Mouse (Mus musculus) macrophage (primary cell): ENCODE measurements around the gene Oas1h. TPM values are rescaled to one million over a fixed set of nuclear protein-coding genes. Genes with fewer than 3 reads are reported as not detected.

Source experiments
- H3K27ac ChIP-seq: fragments of 350-480 bp; formaldehyde crosslinking; 2 replicates; pipeline ENCODE4 v1.9.0; 2021
- H3K36me3 ChIP-seq: fragments of 350-480 bp; formaldehyde crosslinking; 2 replicates; pipeline ENCODE4 v1.9.0; 2021; ENCODE audit errors: inconsistent target
- H3K4me3 ChIP-seq: fragments of 350-480 bp; formaldehyde crosslinking; 2 replicates; pipeline ENCODE4 v1.9.0; 2021; ENCODE audit errors: inconsistent target
- H3K79me2 ChIP-seq: fragments of 350-480 bp; formaldehyde crosslinking; 2 replicates; pipeline ENCODE4 v1.9.0; 2021; ENCODE audit errors: inconsistent target
- WGBS: methylation state at CpG from one replicate; pipeline ENCODE4 v1.1.7; 2026; ENCODE audit warnings: inconsistent platforms; ENCODE audit not compliant: missing documents; 5-methylcytosine and 5-hydroxymethylcytosine counted together
- polyA plus RNA-seq: library from polyadenylated mRNA; stranded (reverse); fragments of 250-400 nt; gene quantifications from 3 replicates; pipeline ENCODE4 v1.2.4, GENCODE M21; 2018; ENCODE audit warnings: inconsistent platforms
- total RNA-seq, 78 experiments: library from RNA; depleted of rRNA; stranded (reverse); fragments of 250-400 nt; gene quantifications; 1 replicate in 9 of 78; 2 replicates in 24 of 78; 3 replicates in 43 of 78; 4 replicates in 2 of 78; pipeline ENCODE4 v1.2.4; 2018; ENCODE audit warnings: inconsistent platforms in 56 of 78

The Oas1h gene
- total RNA-seq (2018; cell fraction: chromatin; rRNA removed), result not detected
- total RNA-seq (2018; cell fraction: cytosol; rRNA removed), result not detected
- not detected for total RNA-seq (2018; cell fraction: nucleus; rRNA removed)
- not detected in 3 replicates for polyA plus RNA-seq

GRCm38 (mm10) chr5:120861121-120861520 lies at the start of gene Oas1h:
Oas1h (plus strand) TSS chr5:120861421.
- WGBS, result 65% methylated on average over 4 of the region's 4 CpGs
- no peaks in the 10 kb centered on the region for H3K79me2 ChIP-seq

GRCm38 (mm10) chr5:120811951-120812819 lies 49.0 kb upstream of the Oas1h start, which contains the start of gene Oas1c:
Oas1c (minus strand) TSS chr5:120812514.
- H3K79me2 ChIP-seq, result peaks cover 33% of the 10 kb centered on the region
- H3K36me3 ChIP-seq, result peaks cover 28% of the 10 kb centered on the region
- peak within 1 kb of the TSS; percentile 85 for H3K4me3 ChIP-seq
- whole genome bisulfite sequencing, result 2% methylated on average over 18 of the region's 18 CpGs
- H3K27ac ChIP-seq, result peak within 1 kb of the TSS; percentile 56

More at GRCm38 (mm10) chr5:120861121-120861520, at the start of gene Oas1h:
- no peak within 1 kb of the TSS for H3K27ac ChIP-seq
- H3K4me3 ChIP-seq, result no peak within 1 kb of the TSS
- H3K36me3 ChIP-seq, result no peaks in the 10 kb centered on the region

GRCm38 (mm10) chr5:120813023-120813422 lies 48.2 kb upstream of the Oas1h start:
- Histone ChIP-seq H3K79me2 (peaks cover 33% of the 10 kb centered on the region), H3K4me3 (peak overlapping the region; percentile 85), H3K36me3 (peaks cover 36% of the 10 kb centered on the region), H3K27ac (peak overlapping the region; percentile 56)
- 55% methylated on average over 6 of the region's 6 CpGs for WGBS

- no peak overlapping the region for H3K27ac ChIP-seq
- peaks cover 33% of the 10 kb centered on the region for H3K79me2 ChIP-seq
- H3K4me3 ChIP-seq, result no peak overlapping the region
- WGBS, result 73% methylated on average over 3 of the region's 3 CpGs
- peaks cover 65% of the 10 kb centered on the region for H3K36me3 ChIP-seq
Measured at GRCm38 (mm10) chr5:120815949-120816348, 45.3 kb upstream of the Oas1h start.

- H3K79me2 ChIP-seq, result peaks cover 16% of the 10 kb centered on the region
- no peak overlapping the region for H3K4me3 ChIP-seq
- peaks cover 96% of the 10 kb centered on the region for H3K36me3 ChIP-seq
- no peak overlapping the region for H3K27ac ChIP-seq
Measured at GRCm38 (mm10) chr5:120818999-120819398, 42.2 kb upstream of the Oas1h start.

GRCm38 (mm10) chr5:120831031-120831430 lies 30.2 kb upstream of the Oas1h start:
- Histone ChIP-seq H3K36me3 (no peaks in the 10 kb centered on the region), H3K79me2 (no peaks in the 10 kb centered on the region), H3K27ac (no peak overlapping the region), H3K4me3 (no peak overlapping the region)
- 19% methylated on average over 4 of the region's 4 CpGs for WGBS

GRCm38 (mm10) chr5:120833335-120834280 lies 27.6 kb upstream of the Oas1h start:
- 30% methylated on average over 17 of the region's 17 CpGs for WGBS
- Histone ChIP-seq H3K36me3 (no peaks in the 10 kb centered on the region), H3K27ac (no peak overlapping the region), H3K79me2 (no peaks in the 10 kb centered on the region), H3K4me3 (no peak overlapping the region)

- H3K27ac ChIP-seq, result no peak overlapping the region
- WGBS, result 17% methylated on average over 8 of the region's 8 CpGs
Measured at GRCm38 (mm10) chr5:120836731-120837585, 24.3 kb upstream of the Oas1h start.

GRCm38 (mm10) chr5:120844713-120845112 lies 16.5 kb upstream of the Oas1h start:
- no peaks in the 10 kb centered on the region for H3K79me2 ChIP-seq
- 44% methylated on average over 2 of the region's 3 CpGs for WGBS
- H3K27ac ChIP-seq, result no peak overlapping the region

More at GRCm38 (mm10) chr5:120836731-120837585, 24.3 kb upstream of the Oas1h start:
- no peak overlapping the region for H3K4me3 ChIP-seq
- no peaks in the 10 kb centered on the region for H3K79me2 ChIP-seq
- H3K36me3 ChIP-seq, result no peaks in the 10 kb centered on the region

GRCm38 (mm10) chr5:120847067-120847466 lies 14.2 kb upstream of the Oas1h start, which contains the start of gene Oas1f:
Oas1f (plus strand) TSS chr5:120847367.
- Histone ChIP-seq H3K36me3 (no peaks in the 10 kb centered on the region), H3K27ac (no peak within 1 kb of the TSS), H3K79me2 (no peaks in the 10 kb centered on the region), H3K4me3 (no peak within 1 kb of the TSS)
- WGBS, result 47% methylated on average over 4 of the region's 4 CpGs

More at GRCm38 (mm10) chr5:120844713-120845112, 16.5 kb upstream of the Oas1h start:
- Histone ChIP-seq H3K36me3 (no peaks in the 10 kb centered on the region), H3K4me3 (no peak overlapping the region)

- H3K27ac ChIP-seq, result no peak overlapping the region
- H3K36me3 ChIP-seq, result no peaks in the 10 kb centered on the region
- H3K79me2 ChIP-seq, result no peaks in the 10 kb centered on the region
- 65% methylated on average over 3 of the region's 3 CpGs for WGBS
- no peak overlapping the region for H3K4me3 ChIP-seq
Measured at GRCm38 (mm10) chr5:120849601-120850136, 11.6 kb upstream of the Oas1h start.

- no peak overlapping the region for H3K27ac ChIP-seq
- no peak overlapping the region for H3K4me3 ChIP-seq
- 83% methylated on average over 2 of the region's 2 CpGs for WGBS
- H3K36me3 ChIP-seq, result no peaks in the 10 kb centered on the region
- H3K79me2 ChIP-seq, result no peaks in the 10 kb centered on the region
Measured at GRCm38 (mm10) chr5:120859241-120859640, 2.0 kb upstream of the Oas1h start.

GRCm38 (mm10) chr5:120865336-120865860 lies 4.2 kb downstream of the Oas1h start:
- Histone ChIP-seq H3K36me3 (no peaks in the 10 kb centered on the region), H3K79me2 (no peaks in the 10 kb centered on the region), H3K4me3 (no peak overlapping the region), H3K27ac (no peak overlapping the region)
- WGBS, result 81% methylated on average over 3 of the region's 3 CpGs
